Mouse (Mus musculus) adrenal gland (tissue): ENCODE measurements around the gene Trrap.

Source experiments
- intact Hi-C: fragments of 180-260 bp; cut with DNase I; formaldehyde crosslinking; loops from one replicate; pipeline ENCODE4 v1.15.1; 2025

Gene Trrap

DNA sequence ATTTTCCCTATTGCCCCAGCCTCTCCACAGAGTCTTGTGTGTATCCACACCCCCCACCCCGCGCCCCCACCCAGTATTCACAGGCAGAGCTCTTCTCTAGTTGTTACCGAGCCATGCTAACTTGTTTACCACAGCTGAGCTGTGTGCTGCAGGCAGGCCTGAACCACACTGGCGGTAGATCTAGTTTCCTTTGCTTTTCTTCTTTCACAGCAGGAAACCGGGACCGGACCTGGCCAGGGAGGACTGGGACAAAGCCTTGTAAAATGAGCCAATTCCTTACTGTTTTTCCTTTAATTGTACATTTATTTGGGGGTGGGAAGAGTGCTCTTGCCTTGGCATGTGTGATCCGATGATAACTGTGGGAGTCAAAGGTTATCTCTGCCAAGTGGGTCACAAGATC is 101.9 kb downstream of the Trrap start:
- intact Hi-C loops = no loop called here

GRCm38 (mm10) chr5:144870782-144871181 is 103.2 kb downstream of the Trrap start:
- intact Hi-C loops = loop anchor here (5.0 kb wide), 1 partner anchor 117 kb away; no protein-coding TSS in a partner anchor

GRCm38 (mm10) chr5:144871775-144872174 is 104.2 kb downstream of the Trrap start:
- intact Hi-C loops = loop anchor here (5.0 kb wide), 1 partner anchor 116 kb away; no protein-coding TSS in a partner anchor

- intact Hi-C loops = loop anchor here (5.0 kb wide), 1 partner anchor 115 kb away; no protein-coding TSS in a partner anchor
Observed at GRCm38 (mm10) chr5:144872326-144872725, 104.8 kb downstream of the Trrap start.

GRCm38 (mm10) chr5:144872867-144873266 is 105.3 kb downstream of the Trrap start:
- intact Hi-C loops = loop anchor here (5.0 kb wide), 1 partner anchor 114 kb away; no protein-coding TSS in a partner anchor

GRCm38 (mm10) chr5:144875227-144875626 is 107.7 kb downstream of the Trrap start:
- intact Hi-C loops = loop anchor here (5.0 kb wide), 1 partner anchor 38 kb away; no protein-coding TSS in a partner anchor

DNA sequence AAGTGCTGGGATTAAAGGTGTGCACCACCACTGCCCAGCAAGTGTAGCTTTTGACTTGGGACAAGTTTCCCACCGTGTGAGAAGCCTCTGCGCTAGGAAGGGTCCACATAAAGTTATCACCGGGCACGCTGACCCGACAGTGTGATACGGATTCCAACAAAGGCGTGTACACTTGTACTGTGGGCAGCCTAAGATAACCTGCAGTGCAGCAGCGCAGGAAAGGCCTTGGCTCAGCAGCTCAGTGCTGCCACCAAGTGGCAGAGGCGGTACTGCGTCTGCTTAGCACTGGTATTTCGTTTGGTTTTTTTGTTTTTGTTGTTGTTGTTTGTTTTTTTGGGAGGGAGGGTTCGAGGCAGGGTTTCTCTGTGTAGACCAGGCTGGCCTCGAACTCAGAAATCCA is 108.4 kb downstream of the Trrap start:
- intact Hi-C loops = loop anchor here (5.0 kb wide), 1 partner anchor 39 kb away; no protein-coding TSS in a partner anchor

DNA sequence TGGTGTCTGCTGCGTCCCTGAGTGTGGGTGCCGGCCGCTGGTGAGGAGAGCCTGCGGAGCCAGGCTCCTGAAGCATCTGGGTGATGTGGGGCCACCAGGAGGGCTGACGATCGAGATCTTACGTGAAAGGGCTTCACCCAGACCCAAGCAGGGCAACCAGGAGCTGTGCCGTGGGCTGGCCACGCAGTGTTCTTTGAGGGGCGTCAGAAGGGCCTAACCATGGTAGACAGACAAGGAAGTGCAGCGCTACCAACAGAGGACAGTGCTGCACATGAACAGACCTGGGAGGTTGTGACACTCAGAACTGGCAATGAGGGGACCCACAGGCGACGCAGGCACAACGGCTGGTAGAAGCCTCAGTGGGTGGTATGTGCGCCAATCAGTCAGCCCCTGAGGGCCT is 109.5 kb downstream of the Trrap start:
- intact Hi-C loops = loop anchor here (5.0 kb wide), 1 partner anchor 40 kb away; no protein-coding TSS in a partner anchor

DNA sequence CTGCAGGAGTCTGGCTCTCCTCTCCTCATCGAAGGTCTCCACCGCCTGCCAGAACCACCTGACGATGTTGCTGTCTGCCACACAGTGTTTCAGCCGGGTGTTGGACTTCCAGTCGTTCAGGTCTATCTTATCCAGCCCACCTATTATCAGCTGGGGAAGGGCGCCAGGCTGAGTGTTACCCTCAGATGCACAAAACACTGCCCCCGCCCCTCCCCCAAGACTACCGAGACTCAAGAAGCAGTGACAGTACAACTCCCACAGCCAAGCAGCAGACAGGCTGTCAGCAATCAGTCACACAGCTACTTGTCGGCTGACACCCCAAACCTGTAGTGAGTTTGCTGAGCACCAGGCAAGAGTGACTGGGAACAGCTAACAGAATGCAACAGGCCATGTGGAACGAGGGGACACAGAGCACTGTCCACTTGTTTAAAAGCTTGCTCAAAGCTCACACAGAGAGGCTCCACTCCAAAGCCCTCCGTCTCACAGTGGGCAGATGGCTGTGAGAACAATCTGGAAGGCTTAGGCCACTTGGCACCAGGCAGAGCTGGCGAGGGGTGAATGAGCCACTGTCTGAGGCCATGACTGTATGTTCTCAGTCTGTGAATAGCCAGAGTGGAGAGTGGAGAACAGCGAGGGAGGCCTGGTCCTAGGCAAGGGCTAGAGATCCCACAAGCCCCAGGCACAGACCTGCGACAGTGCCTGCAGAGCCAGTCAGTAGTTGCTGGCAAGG is 114.3 kb downstream of the Trrap start:
- intact Hi-C loops = no loop called here

- intact Hi-C loops = no loop called here
Observed at GRCm38 (mm10) chr5:144884629-144885217, 117.2 kb downstream of the Trrap start.

- intact Hi-C loops = no loop called here
Observed at GRCm38 (mm10) chr5:144885968-144886650, 118.6 kb downstream of the Trrap start.

- intact Hi-C loops = no loop called here
Observed at GRCm38 (mm10) chr5:144891276-144891675, 123.7 kb downstream of the Trrap start.

DNA sequence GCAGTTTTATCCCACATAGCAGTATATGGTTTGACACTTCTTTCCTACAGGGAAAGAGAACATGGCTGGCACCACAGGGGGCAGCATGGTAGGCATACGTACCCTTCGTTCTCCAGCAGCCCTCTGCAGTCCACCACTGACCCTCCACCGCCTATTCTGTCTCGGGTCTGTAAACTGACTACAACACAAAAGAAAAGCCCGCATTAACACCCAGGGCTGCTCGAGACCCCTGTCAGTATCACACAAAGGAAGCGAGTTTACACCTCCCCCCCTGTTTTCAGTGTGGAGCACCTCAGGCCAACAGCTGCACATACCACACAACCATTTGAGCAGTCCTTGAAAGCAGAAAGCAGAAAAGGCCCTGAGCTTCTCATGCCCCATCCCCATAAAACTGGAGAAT is 130.3 kb downstream of the Trrap start:
- intact Hi-C loops = loop anchor here (5.0 kb wide), 1 partner anchor 64 kb away; no protein-coding TSS in a partner anchor

DNA sequence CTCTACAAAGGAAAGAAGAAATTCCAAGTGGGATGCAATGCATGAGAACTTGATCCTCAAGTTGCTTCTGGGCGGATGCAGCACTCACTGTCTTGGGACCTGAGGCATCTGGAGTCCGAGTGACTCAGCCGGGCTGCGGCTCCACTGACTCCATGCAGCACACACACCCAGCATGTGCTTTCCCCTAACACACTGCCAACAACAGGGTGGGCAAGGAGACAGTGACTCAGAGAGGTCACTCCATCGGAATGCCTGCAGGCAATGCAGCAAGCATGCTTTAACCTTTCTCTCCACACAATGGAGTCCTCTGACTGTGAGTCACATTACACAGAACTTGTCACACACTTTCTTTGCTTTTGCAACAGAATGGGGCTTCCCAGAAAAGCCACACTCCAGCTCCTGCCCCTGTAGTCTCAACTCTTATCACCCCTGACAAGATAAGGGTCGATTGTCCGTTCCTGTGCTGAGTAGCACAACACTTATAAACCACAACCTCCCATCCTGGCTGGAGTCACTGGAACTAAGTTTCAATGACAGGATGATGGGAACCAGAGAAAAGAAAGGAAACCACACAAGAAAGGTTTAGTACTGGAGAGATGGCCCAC is 131.0 kb downstream of the Trrap start:
- intact Hi-C loops = loop anchor here (5.0 kb wide), 1 partner anchor 64 kb away; no protein-coding TSS in a partner anchor

DNA sequence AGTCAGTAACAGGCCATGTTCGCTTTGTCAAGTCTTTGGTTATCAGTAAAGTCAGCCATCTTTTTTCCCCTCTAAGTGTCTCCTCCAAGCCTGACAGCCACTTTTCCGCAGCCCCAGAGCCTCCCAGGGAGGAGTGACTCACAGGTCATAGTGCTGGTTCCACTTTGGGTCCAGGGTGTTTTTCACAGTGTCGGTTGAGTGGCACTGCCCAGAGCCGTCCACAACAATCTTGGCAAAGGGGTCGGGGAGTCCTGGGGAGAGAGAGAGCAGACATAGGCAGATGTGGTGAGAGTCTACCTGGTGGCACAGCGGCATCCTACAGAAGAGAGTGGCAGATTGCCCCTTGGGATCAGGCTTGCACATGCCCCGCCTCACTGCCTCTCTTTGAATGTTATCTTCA is 133.5 kb downstream of the Trrap start:
- intact Hi-C loops = no loop called here

GRCm38 (mm10) chr5:144901791-144902190 is 134.3 kb downstream of the Trrap start:
- intact Hi-C loops = no loop called here

DNA sequence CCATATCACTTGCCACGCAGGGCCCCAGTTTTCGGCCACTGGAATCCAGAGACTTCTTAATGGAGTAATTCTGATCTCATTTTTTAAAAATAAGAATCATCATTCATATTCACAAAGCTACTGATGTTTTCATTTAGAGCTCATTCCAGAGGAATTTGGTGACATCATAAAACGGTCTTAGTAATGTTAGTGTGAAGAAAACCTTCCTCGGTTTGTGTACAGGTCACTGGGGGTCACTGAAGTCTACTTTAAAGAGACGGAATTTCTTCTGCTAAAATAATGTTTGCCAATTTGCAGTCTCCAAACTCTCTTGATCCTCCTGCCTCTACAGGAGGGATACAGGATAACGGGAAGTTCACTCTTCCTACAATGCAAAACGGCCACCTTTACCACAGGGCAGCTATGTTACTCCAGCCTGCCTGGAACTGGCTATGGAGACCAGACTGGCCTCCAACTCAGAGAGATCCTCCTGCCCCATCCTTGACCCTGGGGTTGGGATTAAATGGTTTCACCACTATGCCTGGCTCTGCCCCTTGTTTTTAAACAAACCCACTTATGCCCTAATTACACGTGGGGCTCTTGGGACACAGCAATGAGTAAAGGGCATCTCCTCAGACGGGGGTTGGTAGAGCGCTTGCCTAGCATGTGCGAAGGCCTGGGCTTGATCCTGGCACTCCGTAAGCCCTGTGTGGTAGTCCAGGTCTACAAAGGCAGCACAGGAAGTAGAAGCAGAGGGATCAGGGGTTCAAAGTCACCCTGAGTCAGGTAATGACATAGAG is 137.0 kb downstream of the Trrap start:
- intact Hi-C loops = no loop called here

DNA sequence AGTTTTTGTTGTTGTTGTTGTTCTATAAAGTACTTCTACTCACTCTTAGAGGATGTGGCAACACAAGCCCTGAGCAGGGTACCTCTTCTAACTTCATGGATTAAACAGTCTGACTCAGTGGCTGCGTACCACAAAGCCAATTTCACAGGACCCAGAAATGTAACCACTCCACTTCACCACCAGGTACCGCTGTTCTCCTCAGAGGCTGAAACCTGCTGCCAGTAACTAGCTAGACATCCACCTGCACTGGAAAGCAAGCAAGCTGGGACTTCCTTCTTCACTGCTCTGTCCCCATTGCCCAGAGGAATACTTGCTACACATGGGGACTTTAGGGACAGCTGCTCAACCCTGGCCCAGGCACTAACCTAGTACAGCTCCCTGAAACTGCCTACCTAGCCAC is 140.1 kb downstream of the Trrap start:
- intact Hi-C loops = no loop called here
